Mouse (Mus musculus) gastrocnemius, adult 2 months (tissue): ENCODE measurements around the gene Ddn. TPM values are rescaled to one million over a fixed set of nuclear protein-coding genes. Genes with fewer than 3 reads are reported as not detected.
A peak's percentile ranks its signal among the peaks of the same experiment; 100 is the strongest.

ENCODE experiments used
- DNase-seq: peaks from one replicate; pipeline ENCODE4 v3.0.0; 2022
- H3K27ac ChIP-seq: fragments of 200-600 bp; 2 replicates; pipeline ENCODE4 v1.8.1; 2022; ENCODE audit warnings: mild to moderate bottlenecking
- H3K4me3 ChIP-seq: fragments of 200-600 bp; 2 replicates; pipeline ENCODE4 v1.8.1; 2022; ENCODE audit warnings: mild to moderate bottlenecking, moderate library complexity
- CTCF ChIP-seq: fragments of 200-600 bp; IDR thresholded peaks from 2 replicates; pipeline ENCODE4 v1.8.1; 2022; ENCODE audit warnings: antibody characterized with exemption, mild to moderate bottlenecking, moderate library complexity
- intact Hi-C: fragments of 180-260 bp; cut with DNase I; formaldehyde crosslinking; loops from one replicate; pipeline ENCODE4 v1.15.1; 2025
- total RNA-seq, 2 experiments: library from RNA; stranded (reverse); gene quantifications; 2 replicates each; pipeline ENCODE4 v1.2.3; 2021

Ddn gene
- total RNA-seq, 2 experiments from 2014 or later, result 0.33 to 0.78 TPM

DNA sequence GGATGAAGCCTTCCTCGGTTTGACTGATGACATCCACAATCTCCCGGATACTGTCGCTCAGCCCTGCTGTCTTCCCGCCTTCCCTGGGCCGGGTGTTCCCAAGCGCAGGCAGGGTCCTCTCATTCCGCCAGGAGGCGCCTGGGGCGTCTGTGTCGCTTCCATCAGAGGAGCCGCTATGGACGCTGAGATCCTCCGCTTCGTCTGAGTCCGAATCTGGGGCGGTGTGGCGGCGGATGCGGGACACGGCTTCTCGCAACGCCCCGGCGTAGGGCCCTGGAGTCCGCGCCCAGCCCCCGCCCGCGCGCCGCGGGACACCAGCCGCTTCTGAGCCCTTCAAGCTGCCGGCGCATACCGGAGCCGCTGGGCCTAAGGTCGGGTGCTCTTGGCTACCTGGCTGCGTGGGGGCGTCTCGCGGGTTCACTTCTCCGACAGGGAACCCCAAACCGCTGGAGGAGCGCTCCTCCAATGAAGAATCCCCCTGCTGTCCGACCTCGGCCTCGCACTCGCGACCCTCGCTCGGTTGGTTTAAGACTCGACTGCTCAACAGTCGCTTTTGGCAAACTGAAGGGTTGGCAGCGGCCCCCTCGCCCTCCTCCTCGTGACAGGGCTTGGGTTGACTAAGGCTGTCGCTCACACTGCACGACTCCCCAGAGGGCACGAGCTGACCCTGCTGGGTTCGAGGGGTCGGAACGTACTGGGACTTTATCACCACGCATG is 3.8 kb downstream of the Ddn start:
- peak; percentile 78 for DNase-seq
- intact Hi-C loops, result no loop called here
- Histone ChIP-seq H3K27ac (peak overlapping the region; percentile 53), H3K4me3 (peak overlapping the region; percentile 76)
- peak; percentile 70 for TF ChIP-seq CTCF

- peak overlapping the region; percentile 51 for H3K4me3 ChIP-seq
- H3K27ac ChIP-seq, result no peak overlapping the region
- TF ChIP-seq CTCF, result peak; percentile 92
- intact Hi-C loops, result loop anchor here (5.0 kb wide), 2 partner anchors 97 to 142 kb away; partner anchors contain the start of genes Ccdc65 and Ddx23
- DNase-seq, result peak; percentile 84
Measured at GRCm38 (mm10) chr15:98804054-98804453, 5.2 kb downstream of the Ddn start.

GRCm38 (mm10) chr15:98802926-98803325 is 6.4 kb downstream of the Ddn start:
- no peak for DNase-seq
- no peak for TF ChIP-seq CTCF
- Histone ChIP-seq H3K4me3 (no peak overlapping the region), H3K27ac (no peak overlapping the region)
- intact Hi-C loops, result loop anchor here (5.0 kb wide), 2 partner anchors 96 to 141 kb away; partner anchors contain the start of genes Ccdc65 and Ddx23

DNA sequence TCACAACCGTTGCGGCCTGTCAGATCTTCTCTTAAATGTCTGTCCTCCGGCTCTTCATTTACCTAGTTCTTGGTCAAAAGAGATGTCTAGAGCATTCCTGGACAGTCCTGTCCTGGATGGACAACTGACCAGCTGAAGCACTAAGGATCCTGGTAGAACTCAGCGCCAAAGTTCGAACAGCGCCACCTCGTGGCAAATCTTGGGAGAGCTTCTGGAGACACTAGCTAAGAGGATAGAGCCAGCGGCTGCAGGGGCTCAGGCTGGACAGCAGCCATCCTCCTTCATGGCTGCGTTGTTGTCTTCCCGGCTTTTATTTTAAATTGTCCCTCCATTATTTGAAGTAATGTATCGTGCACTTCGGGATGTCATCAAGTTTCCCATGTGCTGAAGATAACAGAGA is 9.9 kb downstream of the Ddn start:
- H3K27ac ChIP-seq, result no peak overlapping the region
- no peak overlapping the region for H3K4me3 ChIP-seq
- peak; percentile 85 for DNase-seq
- intact Hi-C loops, result no loop called here
- TF ChIP-seq CTCF, result peak; percentile 87

DNA sequence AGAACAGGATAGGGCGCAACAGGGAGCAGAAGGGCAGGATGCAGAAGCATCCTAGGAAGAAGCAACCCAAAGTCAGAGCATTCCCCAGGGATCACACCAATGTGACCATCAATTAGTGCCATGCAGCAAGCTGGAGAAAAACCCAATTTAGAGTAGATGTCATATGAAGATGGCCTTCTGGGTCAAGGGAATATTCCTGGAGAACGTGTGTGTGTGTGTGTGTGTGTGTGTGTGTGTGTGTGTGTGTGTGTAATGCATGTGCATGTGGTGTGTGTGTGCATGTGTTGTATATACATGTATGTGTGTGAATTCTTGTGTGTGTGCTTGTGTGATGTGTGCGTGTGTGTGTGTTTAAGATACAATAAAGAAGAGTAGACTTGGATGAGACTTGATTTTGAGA is 10.4 kb downstream of the Ddn start:
- Histone ChIP-seq H3K4me3 (no peak overlapping the region), H3K27ac (no peak overlapping the region)
- DNase-seq, result no peak
- intact Hi-C loops, result no loop called here
- TF ChIP-seq CTCF, result no peak

DNA sequence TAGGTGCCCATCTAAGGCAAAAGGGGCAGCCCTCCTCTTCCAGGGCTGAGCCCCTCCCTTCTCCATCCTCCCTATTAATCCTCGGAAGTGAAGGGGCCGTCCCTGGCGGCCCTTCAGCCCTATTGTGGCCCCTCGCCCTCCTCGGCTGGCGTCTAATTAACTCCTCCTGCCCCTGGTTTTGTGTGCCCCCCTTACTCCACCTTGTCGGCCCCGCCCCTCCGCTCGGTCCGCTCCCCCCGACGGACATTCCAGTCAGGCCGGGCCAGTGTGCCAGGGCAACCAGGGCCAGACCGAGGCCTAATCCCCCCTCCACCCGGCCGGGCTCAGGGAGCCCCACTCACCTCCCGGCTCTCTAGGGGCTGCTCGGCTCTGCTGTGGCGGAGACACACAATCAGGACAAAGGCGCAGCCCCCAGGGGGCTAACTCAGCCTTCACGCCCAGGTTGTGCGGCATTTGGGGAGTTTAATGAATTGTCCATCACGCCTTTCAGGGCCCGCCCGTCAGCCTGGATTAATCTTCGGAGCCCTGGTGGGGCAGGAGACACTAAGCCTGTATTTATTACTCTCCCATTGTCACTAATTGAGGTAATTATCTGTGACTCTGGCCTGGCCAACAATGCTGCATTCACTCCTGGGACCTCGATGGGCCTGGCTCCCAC is 11.3 kb downstream of the Ddn start:
- DNase-seq, result no peak
- Histone ChIP-seq H3K27ac (no peak overlapping the region), H3K4me3 (no peak overlapping the region)
- no peak for TF ChIP-seq CTCF
- intact Hi-C loops, result no loop called here

DNA sequence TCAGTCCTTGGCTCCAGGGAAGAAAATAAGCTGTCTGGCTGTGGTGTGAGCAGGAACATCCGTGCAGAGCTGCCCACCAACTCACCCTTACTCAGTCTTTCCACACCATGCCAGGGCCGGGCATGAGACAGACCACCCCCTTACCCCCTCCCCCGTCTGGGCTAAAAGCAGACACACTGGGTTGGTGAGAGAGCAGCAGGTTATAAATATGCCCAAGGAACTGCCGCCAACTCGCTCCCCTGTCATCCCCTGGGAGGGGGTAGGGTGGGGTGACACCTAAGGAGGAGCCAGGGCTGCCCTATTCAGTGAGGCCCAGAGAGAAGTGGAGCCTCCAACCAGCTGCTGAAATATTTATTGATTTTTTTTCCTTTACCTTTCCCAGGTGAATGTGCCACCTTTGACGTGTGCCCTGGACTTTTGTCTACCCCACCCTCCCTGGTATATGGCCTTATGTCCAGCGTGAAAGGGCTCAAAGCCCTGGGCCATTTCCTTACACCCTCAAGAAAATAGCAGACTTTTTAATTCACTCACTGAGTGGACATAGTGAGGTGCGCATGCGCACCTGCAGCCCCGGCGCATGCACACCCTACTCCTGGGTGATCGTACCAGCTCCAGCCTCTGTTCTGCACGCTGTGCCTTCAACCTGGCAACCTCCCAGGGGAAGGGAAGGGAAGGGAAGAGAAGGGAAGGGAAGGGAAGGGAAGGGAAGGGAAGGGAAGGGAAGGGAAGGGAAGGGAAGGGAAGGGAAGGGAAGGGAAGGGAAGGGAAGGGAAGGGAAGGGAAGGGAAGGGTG is 12.3 kb downstream of the Ddn start:
- H3K4me3 ChIP-seq, result peak overlapping the region; percentile 20; the same call in 1 of the 2 replicates
- no peak overlapping the region for H3K27ac ChIP-seq
- peak; percentile 50 for DNase-seq
- intact Hi-C loops, result no loop called here
- no peak for TF ChIP-seq CTCF

GRCm38 (mm10) chr15:98793141-98793698 is 16.1 kb downstream of the Ddn start:
- intact Hi-C loops, result no loop called here
- TF ChIP-seq CTCF, result no peak
- no peak overlapping the region for H3K4me3 ChIP-seq
- no peak overlapping the region for H3K27ac ChIP-seq
- DNase-seq, result no peak

- no peak for TF ChIP-seq CTCF
- Histone ChIP-seq H3K27ac (no peak overlapping the region), H3K4me3 (peak overlapping the region; percentile 33)
- no peak for DNase-seq
- intact Hi-C loops, result no loop called here
Measured at GRCm38 (mm10) chr15:98792233-98793020, 16.9 kb downstream of the Ddn start.

GRCm38 (mm10) chr15:98791771-98792170 is 17.5 kb downstream of the Ddn start:
- peak overlapping the region; percentile 11 for H3K4me3 ChIP-seq
- no peak for DNase-seq
- no peak for TF ChIP-seq CTCF
- H3K27ac ChIP-seq, result no peak overlapping the region
- intact Hi-C loops, result no loop called here

DNA sequence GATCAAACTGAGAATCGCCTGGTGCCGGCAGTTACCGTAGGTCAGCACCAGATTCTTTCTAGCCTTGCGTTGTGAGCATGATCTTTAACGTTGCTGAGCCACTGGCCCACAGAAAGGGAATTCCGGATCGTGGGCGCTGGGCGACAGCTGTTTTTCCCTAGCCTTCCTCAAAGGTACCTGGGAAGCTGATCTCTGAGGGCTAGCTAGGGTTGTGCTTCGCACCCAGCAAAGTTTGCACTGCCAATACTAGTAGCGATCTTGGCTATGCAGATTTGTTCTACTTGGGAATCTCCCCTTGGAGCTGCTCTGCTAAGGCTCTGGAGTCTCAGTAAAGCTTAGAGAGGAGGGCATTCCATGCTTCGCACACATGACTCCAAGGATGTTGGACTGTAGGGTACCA is 18.1 kb downstream of the Ddn start:
- intact Hi-C loops, result no loop called here
- DNase-seq, result no peak
- Histone ChIP-seq H3K27ac (no peak overlapping the region), H3K4me3 (peak overlapping the region; percentile 64)
- no peak for TF ChIP-seq CTCF

DNA sequence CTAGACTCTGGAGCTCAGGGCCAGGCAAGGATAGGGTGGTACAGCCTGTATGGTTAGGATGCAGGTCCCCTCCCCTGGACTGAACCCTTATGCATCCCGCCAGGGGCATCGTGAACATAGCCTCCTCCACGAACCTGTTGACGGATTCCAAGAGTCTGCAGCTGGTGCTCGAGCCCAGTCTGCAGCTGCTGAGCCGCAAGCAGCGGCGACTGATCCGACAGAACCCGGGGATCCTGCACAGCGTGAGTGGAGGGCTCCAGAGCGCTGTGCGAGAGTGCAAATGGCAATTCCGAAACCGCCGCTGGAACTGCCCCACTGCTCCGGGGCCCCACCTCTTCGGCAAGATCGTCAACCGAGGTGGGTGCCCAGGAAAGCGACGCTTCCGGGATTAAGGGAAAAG is 18.5 kb downstream of the Ddn start:
- TF ChIP-seq CTCF, result no peak
- Histone ChIP-seq H3K27ac (no peak overlapping the region), H3K4me3 (peak overlapping the region; percentile 64)
- intact Hi-C loops, result no loop called here
- no peak for DNase-seq
